Mouse (Mus musculus) embryonic stem cell, embryonic (primary cell): ENCODE measurements at regions not wholly inside any gene's neighbourhood (a gene's known extent, or its start where the extent isn't known, plus 50 kb on each side); places are given as distances from the start of the nearest gene placed in this dataset.

Experiments used
- CTCF ChIA-PET, 4 experiments: fragments of 300-600 bp in 2 of 4; fragments of 350-600 bp in 2 of 4; sonication (Branson Sonifier 250); formaldehyde crosslinking; loops; one replicate each; lab custom pipeline; 2022; ENCODE audit warnings: inconsistent platforms in 2 of 4; lab: Charles Lee
- POLR2A ChIA-PET, 4 experiments: fragments of 300-600 bp in 2 of 4; fragments of 350-600 bp in 2 of 4; sonication (Branson Sonifier 250); formaldehyde crosslinking; loops; one replicate each; lab custom pipeline; 2022; ENCODE audit warnings: antibody characterized with exemption in 4 of 4, inconsistent platforms in 1 of 4; lab: Charles Lee

DNA sequence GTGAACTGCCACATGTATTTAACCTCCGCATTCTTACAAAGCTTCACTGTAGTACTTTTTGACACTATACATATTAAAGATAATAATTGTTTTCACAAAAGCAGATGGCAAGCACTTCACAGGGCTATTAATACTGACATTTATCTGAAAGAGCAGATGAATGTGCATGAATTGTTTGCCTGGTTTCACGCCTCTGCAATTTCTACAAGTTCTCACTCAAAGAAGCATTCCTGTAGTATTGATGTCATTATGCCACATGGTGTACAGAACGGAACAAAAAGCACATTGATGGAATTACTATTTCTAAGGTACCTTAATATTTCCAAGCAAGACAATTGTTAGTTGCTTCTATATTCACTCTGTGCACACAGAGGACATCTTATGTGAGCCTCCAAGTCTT, 684.3 kb downstream of the Lrfn5 start:
- POLR2A ChIA-PET: interaction anchor here in 1 of 4 experiments (0.5 kb wide), 1 partner anchor 1392 kb away, joined by 3 read pairs; no protein-coding TSS in a partner anchor
- CTCF ChIA-PET: no interaction called here

DNA sequence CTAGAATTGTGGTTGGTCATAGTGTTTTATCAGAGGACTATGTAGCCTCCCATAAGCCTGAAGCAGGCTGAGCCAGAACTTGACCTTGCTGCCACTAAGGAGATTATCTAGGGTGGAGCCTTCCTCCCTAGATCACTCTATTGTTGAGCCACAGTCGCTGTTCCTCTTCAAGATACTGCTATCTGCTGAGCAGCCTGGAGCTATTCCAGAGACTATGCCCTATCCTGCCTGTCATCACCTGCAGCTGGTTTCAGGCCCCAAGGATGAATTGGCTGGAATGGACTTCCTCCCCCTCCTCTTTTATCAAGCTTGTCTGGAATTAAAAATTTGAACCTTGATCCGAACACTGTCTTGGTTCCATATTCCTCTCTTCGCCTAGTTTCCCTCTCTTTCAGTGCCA, 709.9 kb downstream of the Lrfn5 start:
- CTCF ChIA-PET: no interaction called here
- POLR2A ChIA-PET: no interaction called here
